Mouse (Mus musculus): ENCODE results near the gene Top2b. TPM values are rescaled to one million over a fixed set of nuclear protein-coding genes. Genes with fewer than 3 reads are reported as not detected.

The Top2b gene
- total RNA-seq, 2 experiments from 2014 or later = 62.0 to 73.4 TPM

Other genes starting within 250 kb of the Top2b start
- 10 to 100 TPM; 44.1 to 44.8 TPM for gene Ngly1, start 115.9 kb upstream of the Top2b start, total RNA-seq (2021)
- 10 to 100 TPM; 15.7 to 16.7 TPM for gene Oxsm, start 115.4 kb upstream of the Top2b start, total RNA-seq (2021)

All from adrenal gland, adult 18-20 months (tissue).